Mouse (Mus musculus): Measurements from ENCODE around the gene Smpdl3b. TPM values are rescaled to one million over a fixed set of nuclear protein-coding genes. Genes with fewer than 3 reads are reported as not detected.
"Not testable (repeated sequence)": the region's sequence is repeated elsewhere in the genome, so short reads cannot be mapped to it uniquely, and the experiment has no call there.

Smpdl3b gene
- 1 to 10 TPM in 11 of 26 experiments, under 1 TPM in 8, not detected in 7; 0.38 to 3.7 (median 1.2) TPM for total RNA-seq (2018; cell fraction: chromatin; rRNA removed)
- 1 to 10 TPM in 20 of 26 experiments, under 1 TPM in 6; 0.51 to 7.5 (median 2.2) TPM for total RNA-seq (2018; cell fraction: cytosol; rRNA removed)
- total RNA-seq (2018; cell fraction: nucleus; rRNA removed) = 10 to 100 TPM in 8 of 26 experiments, 1 to 10 TPM in 14, under 1 TPM in 4; 0.85 to 22.2 (median 5.7) TPM
- polyA plus RNA-seq (2018) = 1.0 to 8.5 TPM (median 1.9 TPM) in 3 replicates

GRCm38 (mm10) chr4:132756974-132757373, at the start of gene Smpdl3b:
Gene Smpdl3b (minus strand): TSS chr4:132757252.
- Histone ChIP-seq H3K27ac (0 out of 2 replicates have a peak within 1 kb of the TSS, but pooled peaks have one; percentile 10), H3K4me3 (ENCODE audit: inconsistent target) (peak within 1 kb of the TSS; percentile 46), H3K36me3 (ENCODE audit: inconsistent target) (no peaks in the 10 kb centered on the region), H3K79me2 (ENCODE audit: inconsistent target) (no peaks in the 10 kb centered on the region)
- WGBS (ENCODE audit: missing documents) = 2% methylated on average over 22 of the region's 22 CpGs

GRCm38 (mm10) chr4:132806620-132807191, 49.7 kb upstream of the Smpdl3b start:
- 71% methylated on average over 5 of the region's 7 CpGs for WGBS (ENCODE audit: missing documents)

DNA sequence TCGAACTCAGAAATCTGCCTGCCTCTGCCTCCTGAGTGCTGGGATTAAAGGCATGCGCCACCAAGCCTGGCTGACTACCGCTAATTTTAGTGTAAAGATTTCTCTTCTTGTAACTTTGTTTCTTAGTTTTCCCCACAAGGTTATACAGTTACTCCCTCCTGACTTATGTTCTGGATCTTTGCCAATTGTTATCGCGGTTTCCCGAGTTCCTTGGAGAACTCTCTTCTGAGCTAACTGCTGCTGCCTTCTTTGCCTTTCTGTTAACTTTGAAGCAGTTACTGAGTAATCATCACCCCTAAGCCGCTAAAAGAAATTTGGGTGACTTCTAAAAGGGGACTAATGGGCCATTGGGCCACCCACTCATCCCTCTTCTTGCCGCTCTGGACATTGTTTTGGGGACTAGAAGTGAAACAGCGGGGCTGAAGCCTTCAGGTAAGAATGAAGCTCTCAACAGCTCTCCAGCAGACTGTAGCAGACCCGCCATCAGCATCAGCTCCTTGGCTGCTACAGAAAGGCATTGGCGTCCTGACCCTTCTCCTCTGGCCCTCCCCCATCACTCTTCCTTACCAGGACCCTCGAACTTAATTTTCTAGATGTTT, 48.6 kb upstream of the Smpdl3b start:
- H3K4me3 ChIP-seq (ENCODE audit: inconsistent target) = no peak overlapping the region
- peak overlapping the region; percentile 84 for H3K27ac ChIP-seq
- H3K79me2 ChIP-seq (ENCODE audit: inconsistent target) = no peaks in the 10 kb centered on the region; the same call in 1 of the 2 replicates
- WGBS (ENCODE audit: missing documents) = 85% methylated on average over 11 of the region's 12 CpGs
- H3K36me3 ChIP-seq (ENCODE audit: inconsistent target) = no peaks in the 10 kb centered on the region

More at GRCm38 (mm10) chr4:132806620-132807191, 49.7 kb upstream of the Smpdl3b start:
- Histone ChIP-seq H3K4me3 (ENCODE audit: inconsistent target) (no peak overlapping the region), H3K27ac (peak overlapping the region; percentile 89), H3K79me2 (ENCODE audit: inconsistent target) (no peaks in the 10 kb centered on the region; the same call in 1 of the 2 replicates), H3K36me3 (ENCODE audit: inconsistent target) (no peaks in the 10 kb centered on the region)

- no peak overlapping the region for H3K4me3 ChIP-seq (ENCODE audit: inconsistent target)
- H3K79me2 ChIP-seq (ENCODE audit: inconsistent target) = no peaks in the 10 kb centered on the region; the same call in 1 of the 2 replicates
- peak overlapping the region; percentile 84 for H3K27ac ChIP-seq
- 60% methylated on average over 4 of the region's 5 CpGs for WGBS (ENCODE audit: missing documents)
- H3K36me3 ChIP-seq (ENCODE audit: inconsistent target) = no peaks in the 10 kb centered on the region
Measured at GRCm38 (mm10) chr4:132805146-132805545, 48.1 kb upstream of the Smpdl3b start.

GRCm38 (mm10) chr4:132804331-132804730, 47.3 kb upstream of the Smpdl3b start:
- no peaks in the 10 kb centered on the region; the same call in 1 of the 2 replicates for H3K79me2 ChIP-seq (ENCODE audit: inconsistent target)
- H3K27ac ChIP-seq = peak overlapping the region; percentile 84
- 6% methylated on average over 6 of the region's 6 CpGs for WGBS (ENCODE audit: missing documents)

GRCm38 (mm10) chr4:132803876-132804275, 46.8 kb upstream of the Smpdl3b start:
- Histone ChIP-seq H3K36me3 (ENCODE audit: inconsistent target) (no peaks in the 10 kb centered on the region), H3K27ac (peak overlapping the region; percentile 84), H3K79me2 (ENCODE audit: inconsistent target) (no peaks in the 10 kb centered on the region; the same call in 1 of the 2 replicates), H3K4me3 (ENCODE audit: inconsistent target) (no peak overlapping the region)
- WGBS (ENCODE audit: missing documents) = 87% methylated on average over 7 of the region's 7 CpGs

More at GRCm38 (mm10) chr4:132804331-132804730, 47.3 kb upstream of the Smpdl3b start:
- Histone ChIP-seq H3K36me3 (ENCODE audit: inconsistent target) (no peaks in the 10 kb centered on the region), H3K4me3 (ENCODE audit: inconsistent target) (no peak overlapping the region)

- H3K4me3 ChIP-seq (ENCODE audit: inconsistent target) = no peak overlapping the region
- H3K79me2 ChIP-seq (ENCODE audit: inconsistent target) = no peaks in the 10 kb centered on the region; the same call in 1 of the 2 replicates
- peak overlapping the region; percentile 82 for H3K27ac ChIP-seq
- H3K36me3 ChIP-seq (ENCODE audit: inconsistent target) = no peaks in the 10 kb centered on the region
- 87% methylated on average over 5 of the region's 5 CpGs for WGBS (ENCODE audit: missing documents)
Measured at GRCm38 (mm10) chr4:132803212-132803611, 46.2 kb upstream of the Smpdl3b start.

DNA sequence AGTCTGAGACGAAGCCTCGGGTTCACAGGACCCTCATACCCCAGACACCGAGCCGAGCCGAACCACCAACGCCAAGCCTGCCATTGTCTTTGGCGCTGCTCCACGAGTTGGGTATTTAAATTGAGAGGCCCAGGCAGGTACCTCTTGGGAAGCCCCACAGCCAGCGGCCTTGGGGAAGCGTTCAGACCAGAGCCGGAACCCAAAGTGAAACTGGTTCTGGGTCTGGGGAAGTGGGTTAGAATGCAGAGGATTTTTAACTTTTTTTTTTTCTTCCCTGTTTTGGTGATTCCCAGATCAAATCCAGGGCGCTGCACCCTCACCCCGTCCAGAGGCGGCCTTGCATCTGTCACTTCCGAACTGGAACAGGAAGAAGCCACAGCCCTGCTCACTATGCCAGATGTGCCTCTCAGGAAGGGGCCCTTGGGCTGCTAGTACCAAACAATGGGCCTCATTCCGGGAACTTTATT, 45.2 kb upstream of the Smpdl3b start:
- Histone ChIP-seq H3K27ac (peak overlapping the region; percentile 82), H3K79me2 (ENCODE audit: inconsistent target) (peaks cover 3% of the 10 kb centered on the region; the same call in 1 of the 2 replicates), H3K4me3 (ENCODE audit: inconsistent target) (no peak overlapping the region), H3K36me3 (ENCODE audit: inconsistent target) (no peaks in the 10 kb centered on the region)
- WGBS (ENCODE audit: missing documents) = 11% methylated on average over 14 of the region's 16 CpGs

DNA sequence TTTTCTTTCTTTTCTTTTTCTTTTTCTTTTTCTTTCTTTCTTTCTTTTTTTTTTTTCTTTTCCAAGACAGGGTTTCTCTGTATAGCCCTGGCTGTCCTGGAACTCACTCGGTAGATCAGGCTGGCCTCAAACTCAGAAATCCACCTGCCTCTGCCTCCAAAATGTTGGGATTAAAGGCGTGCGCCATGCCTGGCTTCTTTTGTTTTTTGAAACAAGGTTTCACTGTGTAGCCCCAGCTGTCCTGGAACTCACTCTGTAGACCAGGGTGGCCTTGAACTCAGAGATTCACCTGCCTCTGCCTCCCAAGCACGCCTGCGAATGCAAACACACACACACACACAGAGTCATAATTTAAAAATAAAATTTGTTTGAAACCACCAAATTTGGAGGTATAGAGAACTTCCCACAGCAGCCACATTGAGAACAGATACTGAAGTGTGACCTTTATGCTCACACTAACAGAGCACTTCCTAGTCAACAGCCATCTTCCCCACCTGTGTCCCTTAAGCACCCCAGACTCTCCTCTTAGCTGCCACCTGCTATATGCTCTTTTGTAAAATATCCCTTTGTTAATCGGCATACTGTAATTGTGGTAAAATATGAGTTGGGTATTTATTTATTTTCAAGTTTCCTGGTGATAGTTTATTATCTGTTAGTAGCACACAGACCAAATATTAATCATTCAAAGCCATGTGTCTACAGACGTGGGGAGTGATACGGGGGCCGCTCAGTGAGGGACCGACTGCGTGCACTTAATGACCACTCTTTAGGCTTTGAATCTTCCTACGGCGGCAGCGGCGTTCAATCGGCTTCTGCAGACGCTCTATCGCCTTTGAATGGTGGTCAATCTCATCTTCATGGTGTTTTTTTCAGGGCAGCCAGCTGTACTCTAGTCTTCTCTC, 44.4 kb upstream of the Smpdl3b start:
- H3K27ac ChIP-seq = peak overlapping the region; percentile 82
- H3K36me3 ChIP-seq (ENCODE audit: inconsistent target) = no peaks in the 10 kb centered on the region
- no peak overlapping the region for H3K4me3 ChIP-seq (ENCODE audit: inconsistent target)
- 87% methylated on average over 16 of the region's 18 CpGs for WGBS (ENCODE audit: missing documents)
- H3K79me2 ChIP-seq (ENCODE audit: inconsistent target) = peaks cover 10% of the 10 kb centered on the region; the same call in 1 of the 2 replicates

DNA sequence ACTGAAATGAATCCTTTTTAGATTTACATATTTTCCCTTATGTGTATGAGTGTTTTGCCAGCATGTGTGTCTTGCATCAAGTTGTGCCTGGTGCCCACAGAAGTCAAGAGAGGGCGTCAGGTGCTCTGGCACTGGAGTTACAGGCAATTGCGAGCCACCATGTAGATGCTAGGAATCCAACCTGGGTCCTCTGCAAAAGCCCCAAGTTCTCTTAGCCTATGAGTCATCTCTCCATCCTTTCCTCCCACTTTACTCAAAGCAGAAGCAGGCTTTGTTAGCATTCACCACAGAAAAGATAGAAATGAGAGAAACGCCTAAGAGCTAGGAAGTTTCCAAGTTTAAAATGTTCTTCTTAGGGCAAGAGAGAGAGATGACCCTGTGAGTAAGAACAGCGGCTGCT, 42.8 kb upstream of the Smpdl3b start:
- WGBS (ENCODE audit: missing documents) = 61% methylated on average over 4 of the region's 4 CpGs
- peak overlapping the region; percentile 31 for H3K27ac ChIP-seq

DNA sequence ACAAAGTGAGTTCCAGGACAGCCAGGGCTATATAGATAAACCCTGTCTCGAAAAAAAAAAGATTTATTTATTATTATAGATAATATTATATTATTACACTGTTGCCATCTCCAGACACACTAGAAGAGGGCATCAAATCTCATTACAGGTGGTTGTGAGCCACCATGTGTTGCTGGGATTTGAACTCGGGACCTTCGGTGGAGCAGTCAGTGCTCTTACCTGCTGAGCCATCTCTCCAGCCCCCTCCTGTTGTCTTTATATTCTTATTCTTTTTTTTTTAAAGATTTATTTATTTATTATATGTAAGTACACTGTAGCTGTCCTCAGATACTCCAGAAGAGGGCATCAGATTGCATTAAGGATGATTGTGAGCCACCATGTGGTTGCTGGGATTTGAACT, 41.6 kb upstream of the Smpdl3b start:
- H3K27ac ChIP-seq = peak overlapping the region; percentile 74
- not testable (repeated sequence) for H3K36me3 ChIP-seq (ENCODE audit: inconsistent target)
- WGBS (ENCODE audit: missing documents) = 93% methylated on average over 3 of the region's 3 CpGs

More for the DNA sequence above, 42.8 kb upstream of the Smpdl3b start:
- H3K79me2 ChIP-seq (ENCODE audit: inconsistent target) = peaks cover 26% of the 10 kb centered on the region
- no peak overlapping the region for H3K4me3 ChIP-seq (ENCODE audit: inconsistent target)
- no peaks in the 10 kb centered on the region for H3K36me3 ChIP-seq (ENCODE audit: inconsistent target)

GRCm38 (mm10) chr4:132798028-132798427, 41.0 kb upstream of the Smpdl3b start:
- WGBS (ENCODE audit: missing documents) = 3% methylated on average over 4 of the region's 4 CpGs
- Histone ChIP-seq H3K4me3 (ENCODE audit: inconsistent target) (no peak overlapping the region), H3K79me2 (ENCODE audit: inconsistent target) (peaks cover 44% of the 10 kb centered on the region), H3K36me3 (ENCODE audit: inconsistent target) (no peaks in the 10 kb centered on the region), H3K27ac (peak overlapping the region; percentile 74)

More for the DNA sequence above, 41.6 kb upstream of the Smpdl3b start:
- H3K79me2 ChIP-seq (ENCODE audit: inconsistent target) = peaks cover 38% of the 10 kb centered on the region
- not testable (repeated sequence) for H3K4me3 ChIP-seq (ENCODE audit: inconsistent target)

GRCm38 (mm10) chr4:132797461-132797860, 40.4 kb upstream of the Smpdl3b start:
- Histone ChIP-seq H3K79me2 (ENCODE audit: inconsistent target) (peaks cover 50% of the 10 kb centered on the region), H3K4me3 (ENCODE audit: inconsistent target) (no peak overlapping the region), H3K36me3 (ENCODE audit: inconsistent target) (peaks cover 4% of the 10 kb centered on the region), H3K27ac (peak overlapping the region; percentile 74)
- 13% methylated on average over 1 of the region's 1 CpGs for WGBS (ENCODE audit: missing documents)
